Mouse (Mus musculus) C2C12 (cell line): Measurements from ENCODE around the gene Mindy2. TPM values are rescaled to one million over a fixed set of nuclear protein-coding genes. Genes with fewer than 3 reads are reported as not detected.

Experiments used
- H3K27me3 ChIP-seq: one replicate; pipeline ENCODE4 v1.6.1; 2011; ENCODE audit not compliant: control insufficient read depth, insufficient read depth, insufficient read length
- H3K36me3 ChIP-seq: one replicate; pipeline ENCODE4 v1.6.1; 2011; ENCODE audit not compliant: control insufficient read depth, insufficient read depth
- H3K4me3 ChIP-seq: one replicate; pipeline ENCODE4 v1.5.1; 2011; ENCODE audit warnings: mild to moderate bottlenecking, control low read depth; ENCODE audit not compliant: poor library complexity, insufficient read depth, severe bottlenecking
- H3K79me2 ChIP-seq: one replicate; pipeline ENCODE4 v1.6.1; 2011; ENCODE audit not compliant: control insufficient read depth, insufficient read depth
- H3K79me3 ChIP-seq: one replicate; pipeline ENCODE4 v1.6.1; 2011; ENCODE audit warnings: low read depth, control low read depth
- H3ac ChIP-seq: one replicate; pipeline ENCODE3; 2011; ENCODE audit warnings: low read depth; ENCODE audit not compliant: control insufficient read depth, insufficient read length
- CEBPB ChIP-seq: IDR thresholded peaks from one replicate; pipeline ENCODE4 v1.6.1; 2011; ENCODE audit warnings: low read depth, mild to moderate bottlenecking, control low read depth, moderate library complexity
- CTCF ChIP-seq: IDR thresholded peaks from one replicate; pipeline ENCODE4 v1.5.1; 2011; ENCODE audit not compliant: control insufficient read depth, insufficient read depth, insufficient read length
- FOSL1 ChIP-seq: IDR thresholded peaks from one replicate; pipeline ENCODE4 v1.8.0; 2011; ENCODE audit warnings: mild to moderate bottlenecking, low read length; ENCODE audit not compliant: poor library complexity, insufficient read depth, severe bottlenecking
- MAX ChIP-seq: IDR thresholded peaks from one replicate; pipeline ENCODE4 v1.6.1; 2011; ENCODE audit warnings: mild to moderate bottlenecking, control low read depth
- MYOD1 ChIP-seq: IDR thresholded peaks from one replicate; pipeline ENCODE4 v1.6.1; 2011; ENCODE audit warnings: low read depth; ENCODE audit not compliant: control insufficient read depth, insufficient read length
- MYOG ChIP-seq: IDR thresholded peaks from one replicate; pipeline ENCODE4 v1.6.1; 2011; ENCODE audit not compliant: control insufficient read depth, insufficient read length; ENCODE audit errors: extremely low read depth
- USF1 ChIP-seq: IDR thresholded peaks from one replicate; pipeline ENCODE4 v1.6.1; 2011; ENCODE audit warnings: low read depth, mild to moderate bottlenecking, control low read depth, moderate library complexity
- polyA plus RNA-seq: library from polyadenylated mRNA; unstranded; fragments of >200 nt; fragmentation: generic; extraction: Trizol; gene quantifications from one replicate; pipeline ENCODE4 v1.2.1, GENCODE M21; 2012; ENCODE audit warnings: missing spikeins

Gene Mindy2
- polyA plus RNA-seq, 1 experiment: 1.3 TPM

DNA sequence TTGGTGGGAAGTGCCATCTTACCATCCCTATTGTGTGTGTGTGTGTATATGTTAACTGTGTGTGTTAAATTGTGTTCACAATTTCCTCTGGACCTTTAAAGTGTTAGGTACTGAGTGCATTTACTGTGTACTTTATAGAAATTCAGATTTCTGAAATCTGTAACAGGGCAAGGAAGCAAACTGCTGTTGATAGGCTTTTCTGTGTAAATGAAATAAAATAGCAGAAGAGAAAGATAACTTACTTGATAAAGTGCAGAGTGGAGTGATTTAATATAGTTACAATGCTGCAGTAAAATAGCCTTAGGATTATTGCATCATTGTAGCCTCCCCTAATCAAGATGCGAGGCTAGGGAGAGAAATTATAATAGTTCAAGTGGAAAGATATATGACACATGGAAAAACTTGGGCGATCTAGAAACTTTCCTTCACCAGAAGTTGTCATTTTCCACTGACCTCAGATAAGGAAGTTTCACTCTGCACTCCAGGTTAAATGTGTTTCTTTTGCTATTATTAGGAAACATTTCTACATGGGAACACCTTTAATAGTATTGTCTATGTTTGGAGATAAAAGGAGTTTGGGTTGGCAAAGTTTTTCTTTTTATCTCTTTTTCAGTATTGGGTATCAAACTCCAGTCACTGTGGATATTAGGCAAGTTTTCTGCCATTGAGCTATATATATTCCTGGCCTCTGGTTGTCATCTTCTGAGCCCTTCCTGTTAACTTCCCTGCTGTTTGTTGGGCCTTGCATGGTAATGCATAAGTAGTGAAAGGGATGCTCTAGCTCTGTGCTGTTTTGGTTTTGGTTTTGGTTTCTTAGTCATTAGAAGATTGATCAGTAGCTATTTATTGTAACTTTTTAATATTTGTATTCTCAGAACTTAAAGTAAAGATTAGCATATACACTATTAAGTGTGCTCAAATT is 35.1 kb upstream of the Mindy2 start:
- Histone ChIP-seq H3K79me2 (peaks cover 94% of the 10 kb centered on the region), H3K4me3 (no peak overlapping the region), H3K27me3 (no peaks in the 10 kb centered on the region), H3K36me3 (no peaks in the 10 kb centered on the region), H3K79me3 (peaks cover 67% of the 10 kb centered on the region), H3ac (no peak overlapping the region)
- TF ChIP-seq CTCF: no peak
- TF ChIP-seq FOSL1: no peak
- no peak for TF ChIP-seq MAX
- TF ChIP-seq USF1: no peak
- no peak for TF ChIP-seq MYOG
- TF ChIP-seq CEBPB: no peak
- no peak for TF ChIP-seq MYOD1

DNA sequence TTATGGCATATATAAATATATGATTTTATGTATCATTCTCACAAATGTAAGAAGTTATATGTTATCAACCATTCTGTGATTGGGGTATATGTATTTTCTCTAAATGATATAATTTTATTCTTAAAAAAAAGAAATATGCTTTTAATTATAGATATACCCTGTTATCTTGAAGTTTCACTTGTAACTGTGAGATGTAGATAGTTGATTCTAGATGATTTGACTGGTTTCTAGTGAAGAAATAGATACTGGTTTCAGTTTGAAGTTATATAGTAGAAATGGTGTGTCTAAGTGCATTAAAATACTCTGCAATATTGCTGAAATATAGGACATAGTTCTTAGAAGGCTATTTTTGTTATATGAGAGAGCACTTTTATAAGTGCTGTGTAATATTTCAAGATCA is 33.6 kb upstream of the Mindy2 start:
- H3ac ChIP-seq: no peak overlapping the region
- H3K79me2 ChIP-seq: peaks cover 94% of the 10 kb centered on the region
- H3K79me3 ChIP-seq: peaks cover 60% of the 10 kb centered on the region
- no peaks in the 10 kb centered on the region for H3K27me3 ChIP-seq
- no peaks in the 10 kb centered on the region for H3K36me3 ChIP-seq
- H3K4me3 ChIP-seq: no peak overlapping the region
- no peak for TF ChIP-seq CEBPB
- no peak for TF ChIP-seq FOSL1
- TF ChIP-seq MYOG: no peak
- TF ChIP-seq MAX: no peak
- no peak for TF ChIP-seq MYOD1
- TF ChIP-seq CTCF: no peak
- no peak for TF ChIP-seq USF1

DNA sequence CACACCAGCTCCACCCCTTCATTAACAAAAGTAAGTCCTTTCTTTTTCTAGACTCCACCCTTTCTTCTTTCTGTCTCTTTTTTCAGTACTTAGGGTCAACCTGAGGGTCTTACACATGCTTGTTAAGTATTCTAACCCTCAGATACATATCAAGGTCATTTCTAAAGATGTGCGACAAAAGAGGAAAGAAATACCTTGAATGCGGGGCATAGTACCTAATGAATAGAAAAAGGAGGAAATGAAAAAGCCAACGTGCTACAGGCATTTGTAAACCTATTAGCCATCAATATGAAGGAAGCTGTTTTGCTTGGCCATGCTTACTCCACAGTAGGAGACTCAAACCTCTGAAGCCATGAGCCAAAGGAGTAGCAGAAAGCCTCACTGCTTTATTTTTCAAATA is 33.0 kb upstream of the Mindy2 start:
- no peaks in the 10 kb centered on the region for H3K36me3 ChIP-seq
- H3K4me3 ChIP-seq: no peak overlapping the region
- peaks cover 94% of the 10 kb centered on the region for H3K79me2 ChIP-seq
- TF ChIP-seq CEBPB: no peak
- TF ChIP-seq MAX: no peak
- no peak for TF ChIP-seq MYOD1
- H3K79me3 ChIP-seq: peaks cover 61% of the 10 kb centered on the region
- no peaks in the 10 kb centered on the region for H3K27me3 ChIP-seq
- H3ac ChIP-seq: no peak overlapping the region

DNA sequence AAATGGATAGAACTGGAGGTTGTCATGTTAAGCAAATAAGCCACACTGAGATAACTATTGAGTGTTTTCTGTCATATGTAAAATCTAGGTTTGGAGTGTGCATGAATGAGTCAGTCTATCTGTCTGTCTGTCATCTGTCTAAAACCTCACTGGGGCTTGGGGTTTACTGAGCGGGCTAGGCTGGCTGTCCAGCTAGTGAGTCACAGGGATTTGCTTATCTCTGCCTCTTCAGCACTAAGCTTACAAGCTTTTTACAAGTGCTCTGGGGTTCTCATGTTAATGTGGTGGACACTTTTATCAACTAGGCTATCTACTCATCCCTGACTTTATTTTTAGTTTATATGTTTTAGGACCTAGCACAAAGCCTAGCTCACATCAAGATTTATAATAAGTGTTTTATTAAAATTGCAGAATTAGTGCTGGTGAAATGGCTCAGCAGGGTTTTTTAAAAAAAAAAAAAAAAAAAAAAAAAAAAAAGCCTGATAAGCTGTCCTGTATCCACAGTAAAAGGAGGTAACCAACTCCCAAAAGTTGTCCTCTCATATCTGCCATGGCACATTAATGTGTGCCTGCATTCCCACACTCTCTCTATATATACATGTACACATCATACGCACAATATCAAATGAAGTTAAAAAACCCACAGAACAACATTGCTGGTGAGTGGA is 31.5 kb upstream of the Mindy2 start:
- Histone ChIP-seq H3K4me3 (no peak overlapping the region), H3K27me3 (no peaks in the 10 kb centered on the region), H3ac (no peak overlapping the region), H3K36me3 (no peaks in the 10 kb centered on the region), H3K79me2 (peaks cover 94% of the 10 kb centered on the region), H3K79me3 (peaks cover 61% of the 10 kb centered on the region)
- TF ChIP-seq MYOD1 (peak; percentile 41), FOSL1 (peak; percentile 35), MAX (no peak), MYOG (no peak), CTCF (no peak), CEBPB (no peak), USF1 (no peak)

DNA sequence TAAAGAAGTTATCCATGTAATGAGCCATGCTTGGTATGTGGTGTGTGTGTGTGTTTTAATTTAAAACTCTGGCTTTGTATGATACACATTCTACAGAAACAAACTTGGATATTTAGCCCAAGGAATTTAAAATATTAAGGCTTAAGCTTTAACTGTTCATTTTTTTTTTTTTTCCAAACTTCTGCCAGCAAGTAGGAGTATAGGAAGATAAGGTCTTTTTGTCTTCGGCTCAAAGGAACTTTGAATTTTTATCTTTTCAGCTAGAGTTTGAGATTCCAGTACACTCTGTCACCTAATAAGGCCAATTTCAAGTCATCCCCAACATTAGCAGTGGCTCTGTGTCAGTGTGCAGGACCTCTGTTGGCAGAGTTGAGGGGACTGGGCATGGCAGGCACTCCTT is 25.2 kb upstream of the Mindy2 start:
- H3ac ChIP-seq: no peak overlapping the region
- no peak overlapping the region for H3K4me3 ChIP-seq
- TF ChIP-seq USF1 (no peak), FOSL1 (no peak), CEBPB (no peak), MYOD1 (no peak), MYOG (no peak), CTCF (no peak), MAX (no peak)
- peaks cover 82% of the 10 kb centered on the region for H3K79me2 ChIP-seq
- H3K27me3 ChIP-seq: no peaks in the 10 kb centered on the region
- H3K79me3 ChIP-seq: peaks cover 63% of the 10 kb centered on the region
- H3K36me3 ChIP-seq: no peaks in the 10 kb centered on the region
